8 mouse cellular contexts compared by ENCODE assay signal in genomic region chr2:4593433-4593832, GRCm38 (mm10). TPM values are rescaled to one million over a fixed set of nuclear protein-coding genes. Genes with fewer than 3 reads are reported as not detected.
A peak's percentile ranks its signal among the peaks of the same experiment; 100 is the strongest.
DNase-seq lines count a peak whose midpoint lies in the region; ATAC-seq and TF ChIP-seq lines count a peak whose summit lies in the region.

No protein-coding gene starts in this region.

- H3K9ac ChIP-seq in neural tube, embryonic 11.5 days (ENCODE audit: low read length): no peak overlapping the region
- no peak overlapping the region for H3K9ac ChIP-seq in stomach, postnatal 0 days (ENCODE audit: low read length)

- TF ChIP-seq CTCF in stomach, postnatal 0 days (IDR thresholded peaks at IDR 0.05; ENCODE audit: low read depth): no peak

- H3K27me3 ChIP-seq in neural tube, embryonic 11.5 days (ENCODE audit: control insufficient read depth, insufficient read depth, low read length): no peaks in the 10 kb centered on the region
- H3K27me3 ChIP-seq in stomach, postnatal 0 days (ENCODE audit: control insufficient read depth, insufficient read depth, low read length): no peaks in the 10 kb centered on the region

- H3K9me3 ChIP-seq in neural tube, embryonic 11.5 days (ENCODE audit: control insufficient read depth, low read length): no peaks in the 10 kb centered on the region
- no peaks in the 10 kb centered on the region for H3K9me3 ChIP-seq in stomach, postnatal 0 days (ENCODE audit: control insufficient read depth, low read length)

- H3K36me3 ChIP-seq in neural tube, embryonic 11.5 days (ENCODE audit: control insufficient read depth, insufficient read depth, low read length): peaks cover 24% of the 10 kb centered on the region
- H3K36me3 ChIP-seq in stomach, postnatal 0 days (ENCODE audit: control insufficient read depth, insufficient read depth, low read length): peaks cover 21% of the 10 kb centered on the region

- H3K27ac ChIP-seq in neural tube, embryonic 11.5 days (ENCODE audit: low read depth, low read length): no peak overlapping the region
- peak overlapping the region; percentile 53; the same call in 1 of the 2 replicates for H3K27ac ChIP-seq in stomach, postnatal 0 days (replicated peaks)

- no peak overlapping the region for H3K4me3 ChIP-seq in neural tube, embryonic 11.5 days (ENCODE audit: low read depth, low read length)
- H3K4me3 ChIP-seq in stomach, postnatal 0 days (ENCODE audit: low read depth, low read length): no peak overlapping the region

- no peak for ATAC-seq in neural tube, embryonic 11.5 days (ENCODE audit: insufficient read depth, low FRiP score, low TSS enrichment)
- peak; percentile 96 for ATAC-seq in common myeloid progenitor, adult 5-6 weeks (replicated peaks; ENCODE audit: low read depth, poor library complexity, severe bottlenecking)
- ATAC-seq in stomach, postnatal 0 days (ENCODE audit: low FRiP score, low TSS enrichment): peak; percentile 91

- no peak for TF ChIP-seq EP300 in stomach, postnatal 0 days (optimal IDR thresholded peaks at IDR 0.05)

- H3K4me2 ChIP-seq in neural tube, embryonic 11.5 days (ENCODE audit: low read depth): no peak overlapping the region
- 0 out of 2 replicates have a peak overlapping the region, but pooled peaks have one; percentile 11 for H3K4me2 ChIP-seq in stomach, postnatal 0 days (replicated peaks; ENCODE audit: low read depth)

- 36% methylated on average over 9 of the region's 9 CpGs for WGBS in neural tube, embryonic 11.5 days
- 16% methylated on average over 9 of the region's 9 CpGs for WGBS in stomach, postnatal 0 days

- H3K4me1 ChIP-seq in neural tube, embryonic 11.5 days (ENCODE audit: control insufficient read depth, insufficient read depth, low read length): no peaks in the 10 kb centered on the region
- H3K4me1 ChIP-seq in stomach, postnatal 0 days (replicated peaks; ENCODE audit: control insufficient read depth, insufficient read depth): no peaks in the 10 kb centered on the region

- DNase-seq in neural tube, embryonic 11.5 days (ENCODE audit: low spot score): peak; percentile 60
- no peak for DNase-seq in neural tube, embryonic 10.5 days (ENCODE audit: extremely low spot score, low spot score)
- peak; percentile 45 to 67 for DNase-seq in gastrocnemius, postnatal 4 days (ENCODE audit: low spot score in 2 of 2)
- DNase-seq in kidney, adult 11 months: peak; percentile 75
- peak; percentile 89 to 93 for DNase-seq in lung, adult 18-20 months
- peak; percentile 93 for DNase-seq in stomach, postnatal 0 days (ENCODE audit: low spot score)
- DNase-seq in cerebellum, adult 18-20 months: no peak

RNA-seq across cellular contexts. Expression of gene Prpf18, which starts 58.5 kb away (rescaled TPM):
- polyA plus RNA-seq in neural tube, embryonic 11.5 days (2014; fragmentation: Nextera tagmentation; extraction: Ambion mirVana): 48.6 and 51.6 TPM in 2 replicates
- 72.1 and 101 TPM in 2 replicates for total RNA-seq in common myeloid progenitor, adult 5-6 weeks (2017)
- 10 to 100 TPM; 31.2 to 39.1 TPM for total RNA-seq in gastrocnemius, postnatal 4 days (2021)
- 15.5 and 15.6 TPM in 2 replicates for polyA plus RNA-seq in stomach, postnatal 0 days (2015; fragmentation: Nextera tagmentation; extraction: Ambion mirVana)

Comparison
In these comparisons a context has a peak if more than half of its experiments do, and no peak if none do; other contexts are left out.
1. DNase-seq: peak in neural tube, embryonic 11.5 days (single experiment), gastrocnemius, postnatal 4 days (2 of 2), kidney, adult 11 months (single experiment), lung, adult 18-20 months (2 of 2) and stomach, postnatal 0 days (single experiment); none in neural tube, embryonic 10.5 days (single experiment) and cerebellum, adult 18-20 months (0 of 2).